Mouse (Mus musculus): Measurements from ENCODE around the gene Igfn1. TPM values are rescaled to one million over a fixed set of nuclear protein-coding genes. Genes with fewer than 3 reads are reported as not detected.

Igfn1 gene
- total RNA-seq, 2 experiments from 2014 or later: not detected

DNA sequence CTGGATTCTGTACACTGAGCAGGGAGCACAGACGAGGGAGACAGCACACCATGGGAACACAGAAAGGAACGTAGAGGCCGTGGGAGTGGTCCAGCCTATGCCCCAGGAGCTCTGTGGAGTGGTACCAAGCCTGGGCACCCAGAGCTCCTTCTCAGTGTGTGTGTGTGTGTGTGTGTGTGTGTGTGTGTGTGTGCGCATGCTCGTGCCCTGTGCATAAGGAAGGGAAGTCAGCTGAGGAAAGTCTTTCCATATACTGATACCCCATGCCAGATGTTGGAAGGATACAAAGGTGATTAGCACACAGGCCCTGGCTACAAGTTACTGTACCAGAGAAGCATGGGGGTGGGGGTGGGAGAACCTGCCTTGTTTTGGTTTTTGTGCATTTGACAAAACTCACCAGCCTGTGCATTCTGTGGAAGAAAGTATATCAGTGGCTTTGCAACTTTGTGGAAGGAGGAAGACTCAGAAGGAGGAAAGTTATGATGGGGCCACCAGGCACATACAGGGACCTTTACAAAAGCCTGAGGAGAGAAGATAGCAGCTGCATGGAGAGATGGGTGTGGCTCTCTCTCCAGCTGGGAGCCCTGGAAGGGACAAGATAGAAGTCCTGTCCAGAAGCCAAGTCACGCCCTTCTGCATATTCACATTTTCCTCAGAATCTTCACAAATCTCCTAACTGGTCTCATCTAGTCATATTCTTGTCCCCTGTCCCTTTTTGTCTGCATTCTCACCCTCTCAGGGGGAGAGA is 64.7 kb downstream of the Igfn1 start:
- 0 out of 2 replicates have a peak, but pooled peaks have one; percentile 18 for ATAC-seq (ENCODE audit: poor library complexity, severe bottlenecking)

GRCm38 (mm10) chr1:135936091-135936490 is 70.1 kb downstream of the Igfn1 start:
- ATAC-seq (ENCODE audit: poor library complexity, severe bottlenecking): no peak

DNA sequence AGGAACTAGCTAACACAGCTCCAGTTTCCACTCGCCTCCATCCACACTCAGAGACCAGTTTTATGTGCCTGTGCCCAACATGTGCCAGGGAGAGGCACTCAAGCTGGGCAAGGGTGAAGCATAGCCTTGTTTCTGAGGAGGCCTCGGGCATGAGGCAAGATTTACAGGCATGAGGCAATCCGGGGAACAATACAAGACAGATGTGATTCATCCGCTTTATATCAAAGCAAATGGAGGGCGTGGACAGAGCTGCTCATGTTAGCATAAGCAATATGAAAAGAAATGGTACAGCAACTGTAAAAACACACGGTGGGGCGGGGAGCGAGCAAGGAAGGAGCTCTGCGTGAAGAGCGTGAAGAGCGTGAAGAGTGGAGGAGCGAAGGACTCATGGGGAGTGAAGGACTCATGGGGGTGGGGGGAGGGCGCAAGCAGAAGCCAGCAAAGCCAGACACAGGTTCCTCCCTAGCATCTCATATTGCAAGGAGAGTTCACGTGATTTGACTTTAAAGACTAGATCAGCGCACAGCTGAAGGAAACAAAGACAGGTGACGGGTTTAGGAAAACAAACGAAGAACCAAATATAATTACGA is 72.3 kb downstream of the Igfn1 start:
- ATAC-seq (ENCODE audit: poor library complexity, severe bottlenecking): no peak

DNA sequence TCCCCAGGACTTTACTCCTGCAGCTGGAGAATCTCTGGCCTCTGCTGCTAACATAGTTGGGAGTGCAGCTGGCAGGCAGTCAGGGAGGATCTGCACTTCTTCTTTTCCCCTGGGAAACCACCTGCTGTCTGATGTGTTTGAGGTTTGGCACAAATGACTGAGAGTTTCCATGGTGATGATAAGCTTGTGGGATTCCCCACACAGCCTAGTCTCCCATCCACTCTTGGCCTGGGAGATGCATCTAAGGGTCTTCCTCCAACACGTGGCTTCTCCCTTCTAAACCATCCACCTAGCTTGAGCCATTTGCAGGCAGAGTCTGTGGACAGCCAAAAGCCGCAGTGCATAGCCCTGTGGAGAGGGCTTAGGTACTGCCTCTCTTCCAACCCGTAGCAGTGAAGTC is 76.3 kb downstream of the Igfn1 start:
- ATAC-seq (ENCODE audit: poor library complexity, severe bottlenecking): no peak

DNA sequence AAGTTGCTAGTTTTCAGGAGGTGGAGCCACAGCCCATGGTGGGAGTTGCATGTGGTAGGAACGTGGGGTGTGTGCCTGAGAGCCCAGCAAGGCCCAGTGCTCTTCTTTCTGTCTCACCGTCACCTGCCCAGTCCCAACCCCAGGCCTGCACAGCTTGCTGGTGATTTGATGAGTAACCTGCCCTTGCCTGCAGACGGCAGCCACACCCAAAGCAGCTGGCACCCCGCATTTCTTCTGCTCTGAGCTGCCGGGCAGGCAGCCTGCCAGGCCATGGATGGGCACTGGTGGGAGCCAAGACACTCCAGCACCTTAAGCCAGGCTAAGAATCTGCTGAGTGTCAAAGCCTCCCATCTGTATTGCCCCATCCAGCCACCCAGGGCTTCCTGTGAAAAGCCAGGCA is 80.3 kb downstream of the Igfn1 start:
- no peak for ATAC-seq (ENCODE audit: poor library complexity, severe bottlenecking)

GRCm38 (mm10) chr1:135924377-135924994 is 81.7 kb downstream of the Igfn1 start:
- ATAC-seq (ENCODE audit: poor library complexity, severe bottlenecking): no peak

- no peak for ATAC-seq (ENCODE audit: poor library complexity, severe bottlenecking)
Observed at GRCm38 (mm10) chr1:135923229-135923628, 82.9 kb downstream of the Igfn1 start.

DNA sequence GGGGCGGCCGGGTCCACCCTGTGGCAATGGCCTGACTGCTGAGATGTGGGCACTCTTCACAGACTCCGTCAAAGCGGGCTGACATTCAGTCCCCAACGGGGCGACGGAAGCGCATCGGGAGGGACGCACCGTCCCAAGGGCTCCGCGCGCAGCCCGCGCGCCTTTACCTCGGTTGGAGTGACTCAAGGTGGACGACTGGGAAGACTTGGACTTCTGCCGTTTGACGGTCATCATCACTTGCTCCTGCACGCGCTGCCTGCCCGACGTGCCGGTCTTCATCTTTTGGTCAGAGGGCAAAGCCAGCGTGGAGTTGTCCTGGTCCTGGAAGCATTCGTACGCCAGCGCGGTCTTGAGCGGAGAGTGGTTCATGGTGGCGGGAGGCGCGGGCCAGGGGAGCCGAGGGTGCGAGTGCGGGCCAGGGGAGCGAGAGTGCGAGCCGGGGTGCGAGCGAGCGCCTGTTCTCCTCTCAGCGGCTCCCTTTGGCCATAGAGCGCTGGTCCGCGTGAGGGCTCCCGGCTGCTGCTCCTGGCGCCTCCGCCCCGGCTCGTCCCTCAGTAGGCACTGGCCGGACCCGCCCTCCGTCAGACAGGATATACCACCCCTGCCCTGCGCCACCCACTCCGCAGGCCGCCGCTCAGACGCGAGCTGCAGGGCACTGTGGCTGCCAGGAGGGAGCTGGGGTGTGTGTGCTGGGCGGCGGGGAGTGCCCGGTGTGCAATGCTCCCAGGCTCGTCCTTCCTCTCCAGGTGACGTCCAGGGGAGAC is 87.3 kb downstream of the Igfn1 start, which contains the start of gene Pkp1:
Gene Pkp1, minus strand, starts transcription at position 564 of the 764 bp plus-strand sequence.
- no peak for ATAC-seq (ENCODE audit: poor library complexity, severe bottlenecking)

GRCm38 (mm10) chr1:135917206-135917605 is 88.9 kb downstream of the Igfn1 start:
- no peak for ATAC-seq (ENCODE audit: poor library complexity, severe bottlenecking)

DNA sequence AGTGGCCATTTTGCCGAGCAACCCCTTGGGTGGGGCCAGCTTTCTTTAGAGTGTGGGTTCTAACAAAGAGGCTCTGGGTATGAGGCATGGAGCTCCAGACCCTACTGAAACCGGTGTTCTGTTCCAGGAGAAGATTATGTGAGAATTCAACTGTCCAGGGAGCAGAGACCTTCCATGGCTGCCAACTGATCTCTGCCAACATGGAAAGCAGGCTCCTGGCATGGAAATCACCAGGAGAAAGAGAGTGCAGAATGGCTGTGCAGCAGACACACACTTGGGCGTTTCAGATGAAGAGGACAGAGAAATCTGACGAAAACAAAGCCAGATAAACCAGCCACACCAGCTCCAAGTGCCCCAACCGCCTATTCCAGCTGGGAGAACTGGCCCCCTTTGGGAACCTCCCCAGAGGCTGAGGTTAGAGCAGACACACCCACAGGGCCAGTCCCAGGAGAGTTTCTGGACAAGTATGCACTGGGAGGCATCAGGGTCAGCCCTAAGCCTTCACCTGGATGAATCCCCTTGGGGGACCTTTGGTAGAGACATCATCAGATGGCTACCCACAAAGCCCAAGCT is 89.6 kb downstream of the Igfn1 start:
- no peak for ATAC-seq (ENCODE audit: poor library complexity, severe bottlenecking)

DNA sequence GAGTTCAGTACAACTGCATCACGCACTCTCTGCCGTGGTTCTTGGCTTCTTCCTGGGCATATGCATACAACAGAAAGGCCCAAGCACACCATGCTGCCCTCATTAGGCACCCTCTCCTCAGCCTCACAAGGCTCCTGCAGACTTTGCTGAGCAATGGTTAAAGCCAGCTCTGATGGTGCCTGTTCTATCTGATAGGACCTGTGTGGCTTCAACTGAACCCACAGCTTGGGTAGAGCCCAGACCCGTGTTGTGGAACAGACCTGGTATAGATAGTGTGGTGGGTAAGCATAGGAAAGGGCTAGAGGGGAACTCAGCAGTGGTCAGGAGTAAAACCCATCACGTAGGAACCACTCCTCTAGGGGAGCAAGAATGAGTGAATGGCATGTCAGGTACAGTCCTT is 92.5 kb downstream of the Igfn1 start:
- ATAC-seq (ENCODE audit: poor library complexity, severe bottlenecking): no peak

- no peak for ATAC-seq (ENCODE audit: poor library complexity, severe bottlenecking)
Observed at GRCm38 (mm10) chr1:135909381-135909780, 96.8 kb downstream of the Igfn1 start.

DNA sequence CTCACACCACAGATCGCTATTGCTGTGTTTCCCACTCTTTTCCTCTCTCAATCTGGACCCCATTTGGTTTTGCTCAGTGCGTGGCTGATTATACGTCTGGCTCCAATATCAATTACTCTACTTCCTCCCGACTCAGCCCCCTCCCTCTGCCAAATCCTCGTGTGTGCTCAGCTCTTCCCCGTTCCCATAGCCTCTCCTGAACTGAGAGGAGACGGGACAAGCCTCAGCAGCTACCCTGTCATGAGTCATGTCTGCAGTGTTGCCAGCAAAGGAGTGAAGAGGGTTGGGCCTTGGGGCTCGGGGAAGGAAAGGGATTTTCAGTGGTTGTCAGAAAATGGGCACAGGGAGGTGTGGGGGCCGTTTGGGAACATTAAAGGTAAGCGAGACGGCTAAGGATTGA is 99.4 kb downstream of the Igfn1 start:
- no peak for ATAC-seq (ENCODE audit: poor library complexity, severe bottlenecking)

Other genes with a start within 250 kb of the Igfn1 start
- gene Phlda3, start 240.2 kb downstream of the Igfn1 start, total RNA-seq (2015): 0.75 TPM in 1 of 2 replicates, not detected in the other
- gene Phlda3, start 240.2 kb downstream of the Igfn1 start, total RNA-seq (2017): 0.22 and 1.2 TPM in 2 replicates
- 0.36 and 0.45 TPM in 2 replicates for gene Tnni1, start 226.9 kb downstream of the Igfn1 start, total RNA-seq (2015)
- gene Tnni1, start 226.9 kb downstream of the Igfn1 start, total RNA-seq (2017): not detected in 2 replicates
- not detected in 2 replicates for gene Lad1, start 187.7 kb downstream of the Igfn1 start, total RNA-seq (2015)
- gene Lad1, start 187.7 kb downstream of the Igfn1 start, total RNA-seq (2017): not detected in 2 replicates
- gene Tnnt2, start 170.0 kb downstream of the Igfn1 start, total RNA-seq (2015): not detected in 2 replicates
- not detected in 2 replicates for gene Tnnt2, start 170.0 kb downstream of the Igfn1 start, total RNA-seq (2017)
- not detected in 2 replicates for gene Pkp1, start 87.1 kb downstream of the Igfn1 start, total RNA-seq (2015)
- gene Pkp1, start 87.1 kb downstream of the Igfn1 start, total RNA-seq (2017): not detected in 2 replicates
- 2.5 and 3.9 TPM in 2 replicates for gene Tmem9, start 1.8 kb upstream of the Igfn1 start, total RNA-seq (2015)
- 2.8 and 3.7 TPM in 2 replicates for gene Tmem9, start 1.8 kb upstream of the Igfn1 start, total RNA-seq (2017)
- not detected in 2 replicates for gene Ascl5, start 44.5 kb upstream of the Igfn1 start, total RNA-seq (2015)
- not detected in 2 replicates for gene Ascl5, start 44.5 kb upstream of the Igfn1 start, total RNA-seq (2017)
- 0.05 TPM in 1 of 2 replicates, not detected in the other for gene Cacna1s, start 46.4 kb upstream of the Igfn1 start, total RNA-seq (2015)
- not detected in 2 replicates for gene Cacna1s, start 46.4 kb upstream of the Igfn1 start, total RNA-seq (2017)
- 41.1 and 48.0 TPM in 2 replicates for gene Kif21b, start 125.0 kb upstream of the Igfn1 start, total RNA-seq (2015)
- 36.3 and 46.1 TPM in 2 replicates for gene Kif21b, start 125.0 kb upstream of the Igfn1 start, total RNA-seq (2017)
- gene Mroh3, start 206.5 kb upstream of the Igfn1 start, total RNA-seq (2015): not detected in 2 replicates
- gene Mroh3, start 206.5 kb upstream of the Igfn1 start, total RNA-seq (2017): not detected in 2 replicates
- not detected in 2 replicates for gene Inava, start 227.9 kb upstream of the Igfn1 start, total RNA-seq (2015)
- gene Inava, start 227.9 kb upstream of the Igfn1 start, total RNA-seq (2017): not detected in 2 replicates